Mouse (Mus musculus) cerebellum, adult 9-10 months (tissue): ENCODE measurements at regions not wholly inside any gene's neighbourhood (a gene's known extent, or its start where the extent isn't known, plus 50 kb on each side); places are given as distances from the start of the nearest gene placed in this dataset.

Experiments
- DNase-seq: peaks from one replicate; pipeline ENCODE4 v3.0.0; 2022

DNA sequence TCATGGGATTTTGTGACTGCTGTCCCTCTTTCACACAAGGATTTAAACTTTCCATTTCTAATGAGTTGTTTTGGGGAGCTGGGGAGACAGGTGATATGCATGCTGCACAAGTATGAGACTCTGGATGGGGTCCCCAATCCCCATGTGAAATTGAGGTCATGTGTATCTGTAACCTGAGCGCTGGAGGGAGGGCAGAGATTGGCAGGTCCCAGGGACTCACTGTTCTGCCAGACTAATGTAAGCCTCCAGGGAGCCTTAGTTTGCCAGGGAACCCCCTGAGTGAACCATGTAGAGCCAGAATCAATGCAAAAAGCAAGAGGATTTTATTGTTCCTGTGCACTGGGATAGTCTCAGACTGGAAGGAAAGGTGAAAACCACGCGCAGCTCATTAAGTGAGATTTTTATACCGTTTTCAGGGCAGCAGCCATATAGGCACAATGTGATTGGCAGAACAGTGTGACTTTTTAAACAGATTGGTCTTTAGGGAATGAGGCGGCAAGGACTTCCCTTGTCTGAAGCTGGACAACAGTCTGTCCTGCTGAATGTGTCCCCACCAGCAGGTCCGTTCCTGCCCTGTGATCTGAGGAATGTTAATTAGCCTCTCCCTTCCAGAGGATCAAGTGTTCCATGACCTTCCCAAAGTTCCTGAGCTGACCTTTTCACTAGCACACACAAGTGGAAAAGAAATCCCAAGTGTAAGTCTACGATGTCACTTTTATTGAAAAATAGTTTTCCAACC lies 59.9 kb upstream of the Oxgr1 start:
- DNase-seq: no peak

DNA sequence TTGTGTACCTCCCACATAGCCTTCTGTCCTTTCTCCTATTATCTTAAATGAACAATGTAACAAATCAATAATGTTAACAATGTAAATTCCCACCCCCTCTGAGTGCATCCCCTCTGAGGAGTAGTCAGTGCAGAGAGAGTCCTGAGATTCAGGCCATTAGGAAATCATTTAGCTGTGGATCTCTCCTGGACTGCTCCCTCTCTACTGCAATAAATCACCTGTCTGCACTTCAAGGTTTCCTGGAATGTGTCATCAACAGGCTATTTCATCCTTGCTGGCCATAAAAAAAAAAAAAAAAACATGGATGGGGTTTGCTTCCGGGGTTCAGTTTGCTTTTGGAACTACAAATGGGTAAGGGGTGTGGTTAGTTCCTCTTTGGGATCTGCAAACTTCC lies 60.5 kb upstream of the Oxgr1 start:
- DNase-seq: no peak

DNA sequence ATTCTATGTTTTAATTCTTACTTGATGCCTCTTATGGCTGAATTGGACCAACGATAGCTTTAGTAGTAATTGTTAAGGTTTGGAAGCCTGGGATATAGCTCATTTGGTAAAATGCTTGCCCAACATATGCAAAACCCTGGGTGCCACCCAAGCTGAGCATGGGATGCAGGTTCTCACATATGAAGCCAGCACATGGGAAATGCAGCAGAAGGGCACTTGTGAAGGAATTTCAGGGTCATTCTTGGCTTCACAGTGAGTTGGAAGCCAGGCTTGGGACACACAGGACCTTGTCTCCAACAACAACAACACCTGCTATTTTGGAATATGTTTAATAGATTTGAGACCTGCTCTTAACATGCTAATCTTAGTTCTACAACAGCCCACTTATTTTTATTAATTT lies 67.6 kb upstream of the Oxgr1 start:
- DNase-seq: no peak

DNA sequence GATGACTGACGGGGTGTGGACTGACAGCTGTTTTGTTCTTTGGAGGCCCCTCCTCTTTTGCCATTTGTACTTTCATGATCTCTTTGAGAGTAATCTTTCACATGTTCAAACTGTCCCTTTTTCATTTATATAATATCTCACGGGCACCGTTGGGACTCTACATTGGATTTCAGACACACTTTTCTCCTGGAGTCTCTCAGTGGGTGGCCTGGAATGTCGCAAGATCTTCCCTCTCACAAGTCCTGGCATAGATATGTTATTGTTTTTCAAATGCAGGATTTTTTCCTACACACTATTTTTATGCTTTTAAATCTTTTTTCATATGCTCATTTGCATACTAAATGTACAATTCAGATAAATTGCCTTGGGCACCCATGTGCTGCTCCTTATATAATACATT lies 71.1 kb upstream of the Oxgr1 start:
- no peak for DNase-seq

DNA sequence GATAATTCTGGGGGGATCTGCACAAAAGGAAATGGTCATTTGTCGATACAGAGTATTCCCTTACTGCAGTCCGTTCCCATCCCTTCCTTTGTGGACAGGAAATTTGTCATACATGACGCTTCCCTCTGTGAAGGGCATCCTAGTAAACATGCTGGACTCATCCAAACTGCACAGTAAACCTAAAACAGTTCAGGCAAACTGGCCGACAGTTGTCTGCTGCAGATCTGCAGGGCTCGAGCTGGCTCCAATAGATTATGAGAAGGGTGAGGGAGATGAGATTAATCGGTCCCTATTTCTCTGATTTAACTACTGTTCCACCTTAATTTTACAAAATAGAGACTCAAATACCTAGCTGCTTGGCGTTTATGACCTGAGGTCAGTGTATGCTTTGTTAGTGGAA lies 76.3 kb upstream of the Oxgr1 start:
- DNase-seq: no peak

DNA sequence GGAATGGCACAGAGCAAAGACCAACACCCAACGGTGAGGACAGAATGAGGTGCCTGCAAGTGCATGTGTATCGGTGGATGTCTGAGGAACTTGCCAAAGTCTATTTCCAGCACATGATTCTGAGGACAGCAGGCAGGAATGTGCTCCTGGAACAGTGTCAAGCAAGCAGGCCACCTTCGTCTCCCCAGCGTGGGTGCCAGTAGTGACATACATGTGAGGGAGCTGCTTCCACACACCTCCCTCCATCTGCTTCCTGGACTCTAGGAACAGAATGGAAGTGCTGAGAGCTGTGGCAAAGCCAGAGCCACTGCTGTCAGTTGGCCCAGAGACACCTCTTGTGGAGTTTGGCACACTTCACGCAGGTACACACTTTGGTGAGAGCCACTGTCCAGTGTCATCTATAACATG lies 76.9 kb upstream of the Oxgr1 start:
- peak; percentile 94 for DNase-seq

DNA sequence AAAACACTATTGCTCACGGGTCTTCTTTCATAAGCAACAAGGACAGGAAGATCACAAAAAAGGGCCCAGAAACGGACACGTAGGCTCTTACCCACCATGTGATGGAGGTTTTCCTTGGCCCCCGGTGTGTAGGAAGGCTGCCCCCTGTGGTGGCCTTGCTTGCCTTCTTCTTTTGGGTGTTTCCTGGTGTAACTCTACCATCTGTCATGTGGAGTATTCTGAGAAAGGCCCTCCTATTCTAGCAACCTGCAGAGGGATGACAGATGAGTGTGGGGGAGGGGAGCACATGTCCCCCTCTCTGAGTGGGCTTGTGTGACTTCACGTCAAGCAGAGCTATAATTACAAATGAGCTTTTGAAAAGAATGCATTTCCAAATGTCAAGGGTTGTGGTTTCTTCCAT lies 77.3 kb upstream of the Oxgr1 start:
- peak; percentile 81 for DNase-seq

DNA sequence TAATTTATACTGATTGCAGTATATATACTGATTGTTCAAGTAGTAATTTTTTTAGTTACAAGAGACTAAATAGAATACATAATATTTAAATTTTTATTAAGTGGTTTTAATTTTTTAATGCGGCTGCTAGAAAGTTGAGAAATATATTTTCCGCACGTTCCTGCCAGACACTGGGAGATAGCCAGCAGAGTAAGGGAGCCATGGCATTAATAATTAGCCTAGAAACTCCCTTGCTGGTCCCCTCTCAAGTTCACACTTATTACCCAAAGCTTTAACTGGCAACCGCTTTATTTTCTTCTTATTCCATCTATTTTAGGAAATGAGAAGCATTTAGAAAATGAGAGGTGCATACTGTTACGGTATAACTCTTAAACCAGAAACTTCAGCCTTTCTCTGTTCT lies 78.0 kb upstream of the Oxgr1 start:
- DNase-seq: no peak

DNA sequence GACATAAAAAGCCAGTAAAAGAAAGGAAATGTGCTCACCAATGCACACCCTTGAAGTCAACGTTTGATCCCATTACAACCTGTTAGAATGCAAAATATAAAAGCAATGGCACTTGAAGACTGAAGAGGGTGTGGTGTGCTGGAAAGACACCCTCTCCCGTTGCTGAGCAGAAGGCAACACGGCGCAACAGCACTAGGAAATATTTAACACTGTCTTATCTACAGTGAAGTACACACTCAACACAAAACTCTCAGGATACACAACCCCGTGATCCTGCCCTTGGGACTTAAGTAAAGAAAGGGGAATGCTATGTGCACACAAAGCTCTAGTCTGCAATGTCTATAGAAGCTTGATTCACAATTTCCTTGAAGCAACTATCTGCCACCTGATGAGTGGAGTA lies 83.1 kb upstream of the Oxgr1 start:
- no peak for DNase-seq

DNA sequence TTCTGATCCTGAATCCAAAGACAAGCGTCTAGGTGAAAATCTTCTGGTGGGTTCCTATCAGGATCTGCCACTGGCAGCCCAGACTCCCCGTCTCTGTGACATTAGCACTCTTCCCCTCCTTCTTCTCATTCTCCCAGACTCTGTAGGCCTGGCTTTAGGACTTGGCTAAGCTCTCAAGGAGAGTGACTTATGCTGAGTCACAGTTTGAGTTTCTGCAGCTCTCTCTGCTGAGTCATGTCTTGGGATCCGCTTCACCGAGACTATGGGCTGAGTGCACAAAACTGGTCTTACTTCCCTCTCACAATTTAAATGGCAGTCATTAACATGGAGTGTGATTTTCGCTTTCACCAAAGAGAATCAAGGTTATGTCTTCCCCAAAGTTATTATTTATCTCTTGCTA lies 85.2 kb upstream of the Oxgr1 start:
- DNase-seq: no peak

DNA sequence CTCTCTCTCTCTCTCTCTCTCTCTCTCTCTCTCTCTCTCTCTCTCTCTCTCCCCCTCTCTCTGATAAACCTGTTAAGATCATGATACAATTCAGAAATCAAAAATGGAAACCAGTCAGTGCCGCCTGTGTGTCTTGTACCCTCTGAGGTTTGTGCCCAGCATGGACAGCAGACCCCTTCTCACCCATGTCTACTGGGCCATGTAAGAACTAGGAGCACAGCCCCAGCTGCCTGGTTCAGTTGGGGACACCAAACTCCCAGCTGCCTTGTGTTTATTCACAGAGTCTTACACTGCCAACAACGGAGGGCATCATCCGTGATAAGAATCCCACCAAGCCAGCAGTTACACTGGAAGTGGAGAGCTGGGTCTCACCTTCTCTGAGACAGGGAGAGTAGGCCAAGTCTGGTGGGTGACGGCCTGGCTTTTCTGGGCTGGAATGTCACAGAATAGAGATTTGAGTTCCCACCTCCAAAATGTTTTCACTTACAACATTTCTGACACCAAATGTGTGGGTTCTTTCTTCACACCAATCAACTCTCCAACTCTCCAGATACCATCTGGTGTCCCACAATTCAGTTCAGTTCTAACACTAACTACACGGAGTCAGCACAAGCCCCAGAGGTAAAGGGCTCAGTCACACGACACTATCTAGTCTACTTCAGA lies 92.2 kb upstream of the Oxgr1 start:
- DNase-seq: no peak

DNA sequence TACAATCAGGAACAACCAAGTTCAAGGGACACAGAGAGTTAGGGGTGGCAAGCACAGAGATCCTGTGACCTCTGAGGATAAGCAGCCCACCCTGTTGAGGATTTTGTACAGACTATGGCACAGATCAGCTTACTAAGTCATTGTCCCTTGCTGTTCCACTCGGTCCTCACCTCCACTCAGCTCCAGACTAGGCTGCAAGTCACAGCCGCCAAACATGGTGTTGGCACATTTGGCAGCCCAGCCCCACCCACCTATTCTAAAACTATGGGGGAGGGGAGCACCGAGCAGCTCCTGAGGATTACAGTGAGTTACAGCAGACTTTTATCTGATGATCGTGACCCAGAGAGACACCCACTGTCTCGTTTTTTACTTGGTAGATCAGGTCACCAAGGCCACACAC lies 93.0 kb upstream of the Oxgr1 start:
- DNase-seq: no peak

DNA sequence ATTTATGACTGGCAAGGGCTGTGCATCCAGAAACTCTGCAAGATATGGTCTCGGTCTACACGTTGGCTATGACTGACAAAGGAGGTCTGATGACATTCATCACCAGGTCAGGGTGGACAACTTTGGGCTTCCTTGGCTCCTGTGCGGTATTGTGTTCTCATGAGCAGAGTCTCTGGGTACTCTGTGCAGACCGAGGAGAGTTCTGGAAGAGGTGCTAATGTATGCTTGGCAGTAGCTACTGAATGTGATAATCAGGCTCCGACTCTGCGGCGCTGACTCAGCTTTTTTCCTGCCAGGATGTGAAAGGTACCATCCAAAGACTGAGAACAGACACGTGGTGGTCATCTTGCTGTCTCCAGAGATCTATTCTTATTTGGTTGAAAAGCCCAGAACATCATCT lies 94.5 kb upstream of the Oxgr1 start:
- DNase-seq: no peak

DNA sequence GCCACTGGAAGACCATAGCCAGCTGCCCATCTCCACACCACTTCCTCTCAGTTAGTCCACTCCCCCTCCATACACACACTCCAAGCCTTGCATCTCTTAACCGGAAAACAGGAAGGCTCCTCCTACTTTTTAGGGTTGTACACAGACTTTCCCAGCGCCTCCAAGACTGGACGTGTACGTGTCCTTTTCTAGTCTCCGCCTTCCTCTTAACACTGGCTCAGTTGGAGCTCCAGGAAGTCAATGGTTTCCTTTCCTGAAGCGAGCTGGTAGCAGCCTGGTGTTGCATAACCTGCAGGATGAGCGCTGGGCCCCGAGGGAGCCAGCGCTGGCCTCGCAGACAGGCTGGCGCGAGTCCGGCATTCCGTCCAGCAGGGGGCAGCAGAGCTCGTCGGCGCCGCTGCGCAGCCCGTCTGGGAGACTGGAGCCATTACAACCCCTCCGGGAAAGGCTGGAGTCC lies 95.5 kb upstream of the Oxgr1 start:
- peak; percentile 84 for DNase-seq

DNA sequence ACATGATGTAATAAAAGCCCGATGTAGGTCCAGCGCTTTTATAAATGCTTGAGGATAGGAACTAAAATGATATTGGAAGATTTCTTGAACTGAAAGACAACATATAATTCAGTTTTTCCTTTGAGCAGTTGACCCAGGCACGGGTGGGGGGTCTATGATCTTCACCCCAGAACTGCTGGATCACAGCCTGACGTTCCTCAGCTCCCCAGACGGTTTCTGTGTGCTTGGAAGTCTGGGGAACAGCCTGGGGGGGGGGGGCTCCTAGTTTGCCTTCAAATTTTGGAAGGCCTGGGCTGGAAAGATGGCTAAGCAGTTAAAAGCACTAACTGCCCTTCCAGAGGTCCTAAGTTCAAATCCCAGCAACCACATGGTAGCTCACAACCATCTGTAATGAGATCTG lies 96.3 kb upstream of the Oxgr1 start:
- no peak for DNase-seq

DNA sequence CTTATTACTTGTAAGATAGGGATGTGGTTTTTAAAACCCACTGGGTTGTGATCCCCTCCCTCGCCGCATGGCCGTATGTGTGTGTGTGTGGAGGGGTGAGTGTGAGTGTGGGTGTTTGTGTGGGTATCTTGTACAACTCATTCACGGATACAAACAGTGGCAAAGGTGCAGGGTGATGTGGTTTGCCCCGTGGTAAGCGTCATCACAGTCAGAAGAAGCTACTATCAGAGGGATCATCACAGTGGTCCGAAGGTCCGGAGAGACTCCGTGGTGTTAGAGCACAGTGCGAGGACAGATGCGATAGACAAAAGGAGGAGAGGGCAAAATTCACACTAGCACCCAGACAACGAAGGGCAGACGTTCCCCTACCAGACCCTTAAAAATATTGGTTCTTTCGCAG lies 97.0 kb upstream of the Oxgr1 start:
- DNase-seq: no peak

DNA sequence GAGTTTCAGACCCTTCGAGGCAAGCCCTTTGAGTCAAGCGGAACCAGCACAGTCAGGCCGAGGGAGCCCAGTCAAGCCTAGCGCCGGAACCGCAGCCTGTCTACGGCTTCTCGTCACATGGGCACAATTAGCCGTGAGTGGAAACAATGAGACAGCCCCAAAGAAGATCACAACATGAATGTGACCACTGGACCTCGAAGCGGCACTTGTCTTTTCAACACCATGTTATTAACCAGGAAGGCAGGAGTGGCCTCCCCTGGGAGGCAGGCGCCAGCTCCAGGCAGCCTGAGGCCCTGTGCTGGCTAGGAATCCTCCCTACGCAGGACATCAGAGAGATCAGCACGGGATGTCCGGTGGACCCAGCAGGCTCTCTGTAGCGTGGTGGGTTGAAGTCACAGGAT lies 97.4 kb upstream of the Oxgr1 start:
- no peak for DNase-seq

DNA sequence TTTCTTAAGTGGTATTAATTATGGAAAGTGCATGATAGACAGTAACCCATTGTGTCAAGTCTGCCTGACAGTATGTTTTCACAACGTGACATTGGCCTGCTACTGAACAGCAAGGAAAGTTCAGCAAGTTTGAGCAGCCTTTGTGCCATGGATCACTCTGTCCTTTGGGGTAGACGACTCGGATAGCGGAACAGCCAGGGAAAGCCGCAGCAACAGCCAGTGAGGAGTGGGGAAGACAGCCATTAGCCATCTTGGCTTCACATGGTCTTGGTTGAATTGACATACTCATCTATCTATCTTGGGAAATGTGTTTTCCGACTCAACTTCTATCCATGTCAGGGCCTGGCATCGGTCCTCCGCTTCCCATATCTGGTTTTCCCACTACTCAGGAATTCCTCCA lies 98.0 kb upstream of the Oxgr1 start:
- DNase-seq: no peak

DNA sequence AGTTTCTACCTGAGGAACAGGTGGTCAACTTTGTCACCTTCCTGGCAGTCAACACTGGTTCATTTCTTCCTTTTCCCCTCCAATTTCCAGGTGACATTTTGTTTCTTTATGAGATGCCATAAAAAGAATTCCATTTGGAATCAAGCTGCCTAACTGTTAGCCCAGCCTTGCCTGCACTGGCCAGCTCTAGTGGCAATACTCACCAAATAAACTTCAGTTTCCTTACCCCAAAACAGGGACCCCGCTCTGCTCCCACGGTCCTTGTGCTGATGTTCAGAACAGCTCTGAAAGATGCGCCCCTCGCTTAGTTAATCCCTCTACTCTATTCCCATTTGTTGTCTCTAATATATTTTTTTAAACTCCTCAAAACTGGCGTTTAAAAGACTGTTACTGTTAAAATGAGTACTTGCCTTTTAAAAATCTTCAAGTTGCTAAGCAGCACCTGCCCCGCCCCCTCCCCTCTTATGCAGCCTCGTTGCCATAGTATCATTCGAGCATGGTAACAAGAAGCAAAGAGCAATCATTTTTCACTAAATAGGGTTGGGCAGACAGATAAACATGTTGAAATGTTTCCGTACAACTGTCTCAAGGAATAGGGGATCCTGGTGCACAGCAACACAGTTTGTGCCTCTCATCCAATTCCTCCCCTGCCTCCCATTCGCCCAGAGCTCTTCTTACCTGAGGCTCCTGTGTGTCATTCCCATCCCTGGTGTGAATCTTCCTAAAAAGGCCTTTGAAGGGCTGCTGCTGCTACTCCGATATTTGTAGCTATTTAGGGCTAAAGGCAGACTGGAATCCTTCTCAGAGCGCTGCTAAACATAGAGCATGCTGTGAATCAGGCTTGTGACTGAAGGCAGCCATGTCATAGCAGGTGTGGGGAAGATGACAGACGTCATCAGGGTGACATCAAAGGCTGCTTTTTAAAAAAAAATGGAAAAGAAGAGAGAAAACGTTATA lies 98.8 kb upstream of the Oxgr1 start:
- no peak for DNase-seq

DNA sequence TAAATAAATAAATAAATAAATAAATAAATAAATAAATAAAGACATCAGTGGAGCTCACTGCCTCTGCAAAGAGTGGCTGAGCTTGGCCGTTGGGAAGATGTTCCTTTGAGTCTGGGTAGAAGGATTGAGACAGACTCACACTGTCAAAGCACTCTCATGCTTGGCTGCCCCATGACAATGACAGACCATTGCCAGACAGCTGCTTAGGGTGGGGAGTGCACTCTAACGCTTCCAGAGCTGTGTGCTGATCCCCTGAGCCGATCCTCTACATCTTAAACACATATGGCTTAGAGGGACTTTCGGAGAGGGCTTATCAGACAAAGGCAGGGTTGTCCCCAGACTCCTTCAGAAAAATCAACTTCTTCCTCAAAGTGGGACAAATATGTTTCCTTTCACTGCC lies 100.0 kb upstream of the Oxgr1 start:
- DNase-seq: no peak

DNA sequence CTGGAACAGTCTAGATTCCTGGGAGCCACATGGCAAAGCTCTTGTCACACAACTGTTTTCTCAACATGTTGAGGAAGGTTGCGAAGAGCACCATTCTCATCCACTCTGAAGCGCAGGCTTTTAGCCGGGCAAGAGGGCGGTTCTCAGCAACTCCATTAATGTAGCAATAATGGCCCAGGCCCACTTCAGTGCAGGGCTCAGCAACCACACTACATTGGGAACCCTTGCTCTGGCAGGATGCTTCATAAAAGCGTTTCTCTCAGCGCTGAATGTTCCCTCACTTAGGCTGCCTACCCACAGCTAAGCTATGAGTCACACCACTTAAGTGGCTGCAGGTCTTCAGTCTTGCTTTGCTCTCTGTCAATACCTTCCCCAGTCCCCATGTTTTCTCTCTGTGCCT lies 102.2 kb upstream of the Oxgr1 start:
- DNase-seq: no peak

DNA sequence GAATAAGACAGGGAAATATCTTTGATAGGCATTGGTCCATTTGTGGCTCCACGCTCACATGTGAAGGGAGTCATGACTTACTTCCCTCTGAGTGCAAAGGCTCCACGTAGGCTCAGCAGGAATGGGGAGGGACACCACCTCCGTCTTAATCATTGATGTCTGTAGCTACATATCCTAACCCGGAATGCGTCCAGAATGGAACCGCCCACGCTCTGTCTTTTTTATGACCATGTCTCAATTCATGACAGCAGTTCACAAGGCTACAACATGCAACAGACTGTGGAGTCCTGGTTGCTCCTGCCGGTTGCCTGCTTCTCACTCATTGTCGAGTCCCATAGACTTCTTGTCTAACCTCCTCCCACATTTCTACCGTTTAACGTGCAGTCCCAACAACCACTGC lies 104.1 kb upstream of the Oxgr1 start:
- no peak for DNase-seq

DNA sequence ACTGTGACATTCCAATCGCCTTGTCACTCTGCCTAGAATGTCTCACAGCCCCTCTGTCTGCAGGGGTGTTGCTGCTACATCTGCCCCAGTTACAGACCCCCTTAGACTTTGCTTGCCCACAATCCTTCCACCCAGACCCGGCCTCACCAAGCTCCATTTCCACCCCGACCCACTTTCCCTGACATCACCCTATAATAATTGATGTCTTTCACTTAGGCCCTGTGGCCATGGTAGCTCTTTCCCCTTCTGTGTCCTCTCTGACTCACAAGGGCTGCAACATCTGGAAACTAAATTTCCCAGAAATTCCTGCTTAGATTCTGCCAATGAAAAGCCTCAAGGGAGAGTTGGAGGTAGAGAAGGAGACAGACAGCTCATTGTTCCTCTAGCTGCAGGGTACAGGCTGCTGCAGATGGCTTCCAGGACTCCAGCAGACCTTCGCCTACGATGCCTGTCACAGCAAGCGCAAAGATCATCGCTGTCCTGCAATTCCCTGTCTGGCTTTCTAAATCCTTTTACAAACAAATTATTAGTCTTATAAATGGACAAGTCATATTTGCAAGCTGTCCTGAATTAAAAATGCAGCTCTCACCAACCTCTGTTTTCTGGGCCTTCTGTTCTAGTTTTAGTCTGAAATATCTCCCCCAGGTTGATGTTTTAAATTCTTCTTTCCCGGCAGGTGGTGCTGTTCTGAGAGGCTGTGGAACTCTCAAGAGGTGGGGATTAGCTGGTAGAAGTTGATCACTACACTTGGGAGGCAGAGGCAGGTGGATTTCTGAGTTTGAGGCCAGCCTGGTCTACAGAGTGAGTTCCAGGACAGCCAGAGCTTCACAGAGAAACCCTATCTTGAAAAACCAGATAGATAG lies 104.9 kb upstream of the Oxgr1 start:
- no peak for DNase-seq
